Mouse (Mus musculus): ENCODE measurements at regions not wholly inside any gene's neighbourhood (a gene's known extent, or its start where the extent isn't known, plus 50 kb on each side); places are given as distances from the start of the nearest gene placed in this dataset.

DNA sequence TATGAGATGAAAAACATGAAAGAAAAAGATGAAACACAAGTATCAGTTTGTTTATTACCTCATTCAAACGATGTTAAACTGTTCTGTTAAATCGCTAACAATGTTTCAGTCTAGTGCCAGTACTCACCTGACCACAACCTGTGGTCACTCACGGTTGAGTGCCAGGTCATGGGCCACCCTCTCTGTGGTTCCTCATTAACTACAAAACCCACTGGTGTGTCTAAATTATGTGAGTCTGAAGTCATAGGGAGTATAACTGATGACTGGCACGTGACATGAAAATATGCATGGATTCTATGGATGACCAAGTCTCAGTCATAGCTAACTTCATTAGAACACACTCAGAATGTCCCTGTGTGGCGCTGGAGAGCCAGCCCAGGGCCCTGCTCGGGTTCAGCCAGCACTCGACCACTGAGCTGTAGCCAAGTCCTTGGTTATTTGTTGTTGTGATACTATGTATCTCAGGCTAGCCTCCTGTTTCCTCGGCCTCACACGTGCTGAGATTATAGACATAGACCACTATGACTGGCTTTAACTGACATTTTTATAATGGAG lies 89.8 kb downstream of the Erv3 start:
- Histone ChIP-seq H3K9me3 (ENCODE audit: control insufficient read depth, low read length) (no peaks in the 10 kb centered on the region), H3K9ac (ENCODE audit: low read length) (no peak overlapping the region)
- WGBS = 85% methylated on average over 9 of the region's 9 CpGs

DNA sequence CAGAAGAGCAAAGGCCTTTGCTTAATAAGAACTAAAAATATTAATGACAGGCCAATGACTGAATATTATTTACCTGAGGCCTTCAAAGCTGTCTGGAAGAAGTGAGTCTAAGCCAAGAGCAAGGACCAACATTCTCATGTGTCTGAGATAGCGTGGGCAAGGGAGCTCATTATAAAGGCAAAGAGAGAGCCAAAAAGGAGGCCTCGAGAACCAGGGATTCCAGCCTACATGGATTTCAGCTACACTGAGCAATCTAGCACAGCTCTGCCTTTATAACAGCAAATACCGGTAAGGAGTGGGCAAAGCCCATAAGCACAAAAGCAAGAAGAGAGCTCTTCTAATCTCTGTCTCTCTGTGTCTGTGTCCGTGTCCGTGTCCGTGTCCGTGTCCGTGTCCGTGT lies 93.0 kb downstream of the Erv3 start:
- no peaks in the 10 kb centered on the region for H3K36me3 ChIP-seq (ENCODE audit: control insufficient read depth, insufficient read depth, low read length)

More for the DNA sequence above, 89.8 kb downstream of the Erv3 start:
- no peak overlapping the region for H3K4me3 ChIP-seq (ENCODE audit: low read depth, low read length)
- H3K27me3 ChIP-seq (ENCODE audit: control insufficient read depth, insufficient read depth, low read length) = no peaks in the 10 kb centered on the region
- DNase-seq (ENCODE audit: low spot score) (no peak), ATAC-seq (replicated peaks; ENCODE audit: low FRiP score) (no peak)
- no peaks in the 10 kb centered on the region for H3K4me1 ChIP-seq (replicated peaks; ENCODE audit: control insufficient read depth, insufficient read depth, low read length)
- no peaks in the 10 kb centered on the region for H3K36me3 ChIP-seq (ENCODE audit: control insufficient read depth, insufficient read depth, low read length)
- H3K4me2 ChIP-seq (ENCODE audit: low read depth, low read length, severe bottlenecking) = no peak overlapping the region
- H3K27ac ChIP-seq (ENCODE audit: low read depth, low read length) = no peak overlapping the region

DNA sequence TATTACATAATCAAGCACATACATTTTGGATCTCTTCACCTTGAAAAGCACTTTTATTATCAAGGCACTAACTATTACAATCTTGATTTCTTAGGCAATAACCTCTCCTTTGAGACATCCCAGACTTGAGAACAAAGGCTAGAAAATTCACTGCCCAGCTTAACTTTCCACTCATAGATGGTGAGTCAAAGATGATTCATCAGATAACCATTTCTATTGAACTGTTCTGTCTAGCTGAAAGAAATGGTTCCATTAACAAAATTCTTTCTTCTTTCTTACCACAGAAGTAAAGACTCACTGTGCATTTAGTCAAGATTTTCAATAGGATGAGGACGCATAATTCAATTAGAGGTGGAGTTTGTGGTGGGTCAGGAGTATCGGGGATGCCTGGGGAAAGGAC lies 98.0 kb downstream of the Erv3 start:
- Histone ChIP-seq H3K9ac (ENCODE audit: low read length) (no peak overlapping the region), H3K4me1 (replicated peaks; ENCODE audit: control insufficient read depth, insufficient read depth, low read length) (no peaks in the 10 kb centered on the region), H3K4me2 (ENCODE audit: low read depth, low read length, severe bottlenecking) (no peak overlapping the region), H3K27me3 (ENCODE audit: control insufficient read depth, insufficient read depth, low read length) (no peaks in the 10 kb centered on the region), H3K27ac (ENCODE audit: low read depth, low read length) (no peak overlapping the region), H3K4me3 (ENCODE audit: low read depth, low read length) (no peak overlapping the region), H3K9me3 (ENCODE audit: control insufficient read depth, low read length) (no peaks in the 10 kb centered on the region), H3K36me3 (ENCODE audit: control insufficient read depth, insufficient read depth, low read length) (no peaks in the 10 kb centered on the region)
- DNase-seq (ENCODE audit: low spot score) (no peak), ATAC-seq (replicated peaks; ENCODE audit: low FRiP score) (no peak)
- WGBS = 80% methylated on average over 2 of the region's 2 CpGs

More for the DNA sequence above, 93.0 kb downstream of the Erv3 start:
- no peak overlapping the region for H3K4me2 ChIP-seq (ENCODE audit: low read depth, low read length, severe bottlenecking)
- no peak overlapping the region for H3K27ac ChIP-seq (ENCODE audit: low read depth, low read length)
- no peaks in the 10 kb centered on the region for H3K27me3 ChIP-seq (ENCODE audit: control insufficient read depth, insufficient read depth, low read length)
- H3K4me1 ChIP-seq (replicated peaks; ENCODE audit: control insufficient read depth, insufficient read depth, low read length) = no peaks in the 10 kb centered on the region
- H3K4me3 ChIP-seq (ENCODE audit: low read depth, low read length) = no peak overlapping the region
- DNase-seq (ENCODE audit: low spot score) (no peak), ATAC-seq (replicated peaks; ENCODE audit: low FRiP score) (no peak)
- no peak overlapping the region for H3K9ac ChIP-seq (ENCODE audit: low read length)
- no peaks in the 10 kb centered on the region for H3K9me3 ChIP-seq (ENCODE audit: control insufficient read depth, low read length)
- 97% methylated on average over 9 of the region's 9 CpGs for WGBS

DNA sequence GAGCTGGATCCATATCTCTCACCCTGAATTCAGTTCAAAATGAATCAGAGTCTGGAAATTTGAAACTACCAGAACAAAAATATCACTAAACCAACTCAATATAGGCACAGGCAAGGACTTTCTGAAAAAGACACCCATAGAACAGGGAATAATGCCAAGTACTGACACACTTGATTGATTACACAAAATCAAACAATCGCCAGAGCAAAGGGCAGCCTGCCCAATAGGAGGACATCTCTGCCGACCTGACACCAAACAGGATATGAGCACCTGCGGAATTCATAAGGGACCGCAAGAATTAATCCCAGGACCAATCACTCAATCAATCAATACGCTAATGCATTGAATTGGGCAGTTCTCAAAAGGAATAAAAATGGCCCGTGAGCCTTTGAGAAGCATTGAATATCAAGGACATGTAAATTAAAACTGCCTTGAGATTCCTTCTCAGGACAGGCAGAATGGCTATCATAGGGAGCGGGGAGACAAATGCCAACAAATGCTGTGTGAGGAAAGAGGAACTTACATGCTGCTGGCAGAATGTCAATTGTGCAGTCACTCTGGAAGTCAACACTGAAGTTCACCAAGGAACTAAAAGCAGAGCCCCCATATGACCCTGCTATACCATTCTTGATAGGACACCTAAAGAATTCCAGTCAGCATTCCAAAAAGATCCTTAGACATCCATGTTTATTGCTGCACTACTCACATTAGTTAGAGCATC lies 102.2 kb downstream of the Erv3 start:
- DNase-seq (ENCODE audit: low spot score) = no peak

DNA sequence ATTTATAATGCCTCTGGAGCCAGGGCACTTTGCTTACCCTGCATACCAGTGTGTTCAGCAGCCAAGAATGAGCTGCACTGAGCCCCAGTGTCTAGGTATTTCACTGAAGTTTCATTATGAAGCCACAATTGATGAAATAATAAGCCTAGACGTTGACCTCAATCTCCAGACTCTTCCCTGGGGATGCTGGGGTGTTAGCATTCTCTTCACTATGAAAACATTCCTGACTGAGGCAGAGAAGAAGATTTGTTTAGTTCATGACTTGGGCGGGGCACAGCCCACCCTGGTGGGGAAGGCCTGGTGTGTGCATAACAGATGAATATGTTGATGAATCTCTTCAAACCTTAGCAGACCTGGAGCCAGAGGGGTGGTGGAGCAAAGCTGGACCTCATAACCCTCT lies 104.4 kb downstream of the Erv3 start:
- Histone ChIP-seq H3K9me3 (ENCODE audit: control insufficient read depth, low read length) (no peaks in the 10 kb centered on the region), H3K9ac (ENCODE audit: low read length) (no peak overlapping the region), H3K27me3 (ENCODE audit: control insufficient read depth, insufficient read depth, low read length) (no peaks in the 10 kb centered on the region), H3K4me2 (ENCODE audit: low read depth, low read length, severe bottlenecking) (no peak overlapping the region), H3K36me3 (ENCODE audit: control insufficient read depth, insufficient read depth, low read length) (no peaks in the 10 kb centered on the region), H3K4me3 (ENCODE audit: low read depth, low read length) (no peak overlapping the region), H3K4me1 (replicated peaks; ENCODE audit: control insufficient read depth, insufficient read depth, low read length) (no peaks in the 10 kb centered on the region), H3K27ac (ENCODE audit: low read depth, low read length) (no peak overlapping the region)
- ATAC-seq (replicated peaks; ENCODE audit: low FRiP score) (no peak), DNase-seq (ENCODE audit: low spot score) (no peak)
- 77% methylated on average over 2 of the region's 2 CpGs for WGBS

More for the DNA sequence above, 102.2 kb downstream of the Erv3 start:
- Histone ChIP-seq H3K27me3 (ENCODE audit: control insufficient read depth, insufficient read depth, low read length) (no peaks in the 10 kb centered on the region), H3K4me3 (ENCODE audit: low read depth, low read length) (no peak overlapping the region), H3K9me3 (ENCODE audit: control insufficient read depth, low read length) (no peaks in the 10 kb centered on the region), H3K27ac (ENCODE audit: low read depth, low read length) (no peak overlapping the region), H3K9ac (ENCODE audit: low read length) (no peak overlapping the region), H3K4me2 (ENCODE audit: low read depth, low read length, severe bottlenecking) (no peak overlapping the region), H3K36me3 (ENCODE audit: control insufficient read depth, insufficient read depth, low read length) (no peaks in the 10 kb centered on the region), H3K4me1 (replicated peaks; ENCODE audit: control insufficient read depth, insufficient read depth, low read length) (no peaks in the 10 kb centered on the region)
- WGBS = 85% methylated on average over 7 of the region's 7 CpGs
- ATAC-seq (replicated peaks; ENCODE audit: low FRiP score) = no peak

DNA sequence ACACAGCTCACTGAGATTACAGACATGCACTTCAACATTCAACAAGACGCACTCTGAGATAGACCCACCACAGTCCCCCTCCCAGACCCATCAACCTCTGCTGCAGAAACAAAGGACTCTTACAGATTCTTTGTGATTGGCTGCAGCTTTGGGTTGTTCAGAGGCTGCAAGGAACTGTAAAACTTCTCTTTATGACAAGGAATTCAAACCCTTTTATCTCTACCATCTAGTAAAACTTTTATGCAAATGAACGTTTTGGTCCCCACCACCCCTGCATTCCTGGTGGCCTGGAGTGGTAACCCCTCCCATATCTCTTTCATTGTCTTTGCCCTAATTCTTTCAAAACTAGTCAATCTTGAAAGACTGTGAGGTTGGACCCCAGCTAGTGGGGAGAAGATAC lies 106.1 kb downstream of the Erv3 start:
- WGBS = 72% methylated on average over 2 of the region's 2 CpGs
- Histone ChIP-seq H3K4me1 (replicated peaks; ENCODE audit: control insufficient read depth, insufficient read depth, low read length) (no peaks in the 10 kb centered on the region), H3K9ac (ENCODE audit: low read length) (no peak overlapping the region), H3K4me3 (ENCODE audit: low read depth, low read length) (no peak overlapping the region), H3K27me3 (ENCODE audit: control insufficient read depth, insufficient read depth, low read length) (no peaks in the 10 kb centered on the region), H3K36me3 (ENCODE audit: control insufficient read depth, insufficient read depth, low read length) (no peaks in the 10 kb centered on the region), H3K4me2 (ENCODE audit: low read depth, low read length, severe bottlenecking) (no peak overlapping the region), H3K9me3 (ENCODE audit: control insufficient read depth, low read length) (no peaks in the 10 kb centered on the region), H3K27ac (ENCODE audit: low read depth, low read length) (no peak overlapping the region)
- ATAC-seq (replicated peaks; ENCODE audit: low FRiP score) (no peak), DNase-seq (ENCODE audit: low spot score) (no peak)

DNA sequence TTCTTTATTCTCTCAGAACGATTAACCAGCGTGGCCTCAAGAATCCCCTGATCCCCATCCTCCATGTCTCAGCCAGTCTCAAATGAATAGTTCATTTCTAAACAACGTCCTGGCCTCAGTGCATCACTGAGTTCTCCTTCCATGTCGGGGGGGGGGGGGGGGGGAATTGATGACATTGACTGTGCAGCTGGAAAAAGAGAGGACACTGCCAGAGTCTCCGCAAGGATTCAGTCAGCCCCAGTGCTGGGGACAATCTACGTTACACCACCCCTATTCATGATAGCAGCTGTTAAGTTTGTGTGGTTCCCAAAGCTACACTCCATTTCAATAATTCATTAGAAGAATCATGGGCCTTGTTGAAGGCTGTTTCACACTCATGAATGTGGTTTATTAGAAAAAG lies 108.9 kb downstream of the Erv3 start:
- H3K4me1 ChIP-seq (replicated peaks; ENCODE audit: control insufficient read depth, insufficient read depth, low read length) = no peaks in the 10 kb centered on the region
- H3K4me3 ChIP-seq (ENCODE audit: low read depth, low read length) = no peak overlapping the region
- no peak overlapping the region for H3K27ac ChIP-seq (ENCODE audit: low read depth, low read length)
- H3K36me3 ChIP-seq (ENCODE audit: control insufficient read depth, insufficient read depth, low read length) = no peaks in the 10 kb centered on the region
- 78% methylated on average over 6 of the region's 6 CpGs for WGBS
- DNase-seq (ENCODE audit: low spot score) (no peak), ATAC-seq (replicated peaks; ENCODE audit: low FRiP score) (no peak)
- H3K9me3 ChIP-seq (ENCODE audit: control insufficient read depth, low read length) = no peaks in the 10 kb centered on the region
- H3K9ac ChIP-seq (ENCODE audit: low read length) = no peak overlapping the region
- no peak overlapping the region for H3K4me2 ChIP-seq (ENCODE audit: low read depth, low read length, severe bottlenecking)
- no peaks in the 10 kb centered on the region for H3K27me3 ChIP-seq (ENCODE audit: control insufficient read depth, insufficient read depth, low read length)

DNA sequence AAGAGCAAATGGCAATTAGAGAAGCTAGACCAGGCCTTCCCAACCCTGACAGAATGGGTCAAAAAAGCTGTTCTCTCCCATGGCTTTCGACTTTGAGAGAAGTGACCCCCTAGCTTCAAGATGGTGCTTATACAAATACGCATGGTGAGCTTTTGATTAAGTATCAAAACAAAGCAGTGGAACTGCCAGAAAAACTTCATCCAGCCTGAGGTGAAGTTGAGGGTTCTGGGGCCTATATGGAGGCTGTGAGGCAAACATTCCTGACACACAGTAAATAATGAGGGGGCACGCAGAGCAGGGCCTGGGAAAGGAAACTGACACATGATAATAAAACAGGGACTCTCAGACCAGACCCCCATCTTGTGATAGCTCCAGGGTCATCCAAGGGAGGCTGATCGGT lies 109.3 kb downstream of the Erv3 start:
- Histone ChIP-seq H3K36me3 (ENCODE audit: control insufficient read depth, insufficient read depth, low read length) (no peaks in the 10 kb centered on the region), H3K4me1 (replicated peaks; ENCODE audit: control insufficient read depth, insufficient read depth, low read length) (no peaks in the 10 kb centered on the region), H3K9me3 (ENCODE audit: control insufficient read depth, low read length) (no peaks in the 10 kb centered on the region), H3K9ac (ENCODE audit: low read length) (no peak overlapping the region), H3K4me2 (ENCODE audit: low read depth, low read length, severe bottlenecking) (no peak overlapping the region), H3K4me3 (ENCODE audit: low read depth, low read length) (no peak overlapping the region), H3K27me3 (ENCODE audit: control insufficient read depth, insufficient read depth, low read length) (no peaks in the 10 kb centered on the region), H3K27ac (ENCODE audit: low read depth, low read length) (no peak overlapping the region)
- ATAC-seq (replicated peaks; ENCODE audit: low FRiP score) = no peak
- no peak for DNase-seq (ENCODE audit: low spot score)
- 73% methylated on average over 4 of the region's 4 CpGs for WGBS

DNA sequence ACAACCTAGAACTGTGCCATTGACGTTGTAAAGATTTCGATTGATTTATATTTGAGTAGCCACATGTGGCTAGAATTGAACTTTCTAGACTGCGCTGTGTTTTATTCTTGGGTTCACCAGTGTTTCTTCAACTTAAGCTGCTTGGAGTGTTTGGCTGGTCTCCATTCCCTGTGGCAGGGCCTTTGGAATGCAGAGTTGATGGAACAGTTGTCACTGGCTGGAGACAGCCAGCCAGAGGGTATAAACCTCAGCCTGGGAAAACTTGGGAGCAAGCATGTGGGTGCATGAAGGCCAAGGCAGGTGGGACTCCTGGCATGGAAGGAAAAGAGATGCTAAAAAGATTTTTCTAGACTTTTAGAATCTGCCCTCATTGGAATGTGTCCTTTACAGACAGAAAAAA lies 109.8 kb downstream of the Erv3 start:
- no peak overlapping the region for H3K4me3 ChIP-seq (ENCODE audit: low read depth, low read length)
- H3K27ac ChIP-seq (ENCODE audit: low read depth, low read length) = no peak overlapping the region
- no peaks in the 10 kb centered on the region for H3K27me3 ChIP-seq (ENCODE audit: control insufficient read depth, insufficient read depth, low read length)
- H3K4me2 ChIP-seq (ENCODE audit: low read depth, low read length, severe bottlenecking) = no peak overlapping the region
- no peaks in the 10 kb centered on the region for H3K9me3 ChIP-seq (ENCODE audit: control insufficient read depth, low read length)
- no peak for DNase-seq (ENCODE audit: low spot score)
- H3K36me3 ChIP-seq (ENCODE audit: control insufficient read depth, insufficient read depth, low read length) = no peaks in the 10 kb centered on the region
- H3K4me1 ChIP-seq (replicated peaks; ENCODE audit: control insufficient read depth, insufficient read depth, low read length) = no peaks in the 10 kb centered on the region
- H3K9ac ChIP-seq (ENCODE audit: low read length) = no peak overlapping the region
- 88% methylated on average over 3 of the region's 3 CpGs for WGBS
- no peak for ATAC-seq (replicated peaks; ENCODE audit: low FRiP score)

Data from forebrain, embryonic 11.5 days (tissue).